Mouse (Mus musculus) stomach, embryonic 14.5 days (tissue): ENCODE measurements at regions not wholly inside any gene's neighbourhood (a gene's known extent, or its start where the extent isn't known, plus 50 kb on each side); places are given as distances from the start of the nearest gene placed in this dataset.

Experiments used
- ATAC-seq: fragments of 200-750 bp; cut with Nextera tagmentation; 2 replicates; pipeline ENCODE4 v1.8.0; 2017; ENCODE audit warnings: low read depth, moderate TSS enrichment; ENCODE audit not compliant: insufficient number of reproducible peaks, insufficient read depth, low FRiP score
- H3K27ac ChIP-seq: fragments of 300-500 bp; sonication (generic); 2 replicates; pipeline ENCODE4 v1.5.1; 2014; ENCODE audit warnings: mild to moderate bottlenecking, low read length, moderate library complexity, mixed read lengths
- H3K27me3 ChIP-seq: fragments of 300-500 bp; sonication (generic); 2 replicates; pipeline ENCODE4 v1.6.1; 2014; ENCODE audit warnings: low read length, control low read depth, mixed read lengths; ENCODE audit not compliant: control insufficient read depth, insufficient read depth
- H3K36me3 ChIP-seq: fragments of 300-500 bp; sonication (generic); 2 replicates; pipeline ENCODE4 v1.6.1; 2014; ENCODE audit warnings: mild to moderate bottlenecking, control low read depth, low read length, moderate library complexity, mixed read lengths; ENCODE audit not compliant: control insufficient read depth, insufficient read depth
- H3K4me1 ChIP-seq: fragments of 300-500 bp; sonication (generic); 2 replicates; pipeline ENCODE4 v1.6.1; 2014; ENCODE audit warnings: low read length, control low read depth, mixed read lengths; ENCODE audit not compliant: control insufficient read depth, insufficient read depth
- H3K4me2 ChIP-seq: fragments of 300-500 bp; sonication (generic); replicated peaks from 2 replicates; pipeline ENCODE4 v1.6.1; 2014; ENCODE audit warnings: low read depth, low read length, control low read depth
- H3K4me3 ChIP-seq: fragments of 300-500 bp; sonication (generic); 2 replicates; pipeline ENCODE4 v1.5.1; 2014; ENCODE audit warnings: low read depth, low read length, control low read depth
- H3K9ac ChIP-seq: fragments of 300-500 bp; sonication (generic); replicated peaks from 2 replicates; pipeline ENCODE4 v1.6.1; 2014; ENCODE audit warnings: low read depth, mild to moderate bottlenecking, control low read depth, low read length, moderate library complexity, mixed read lengths
- H3K9me3 ChIP-seq: fragments of 300-500 bp; sonication (generic); 2 replicates; pipeline ENCODE4 v1.6.1; 2016; ENCODE audit warnings: low read depth, low read length, control low read depth; ENCODE audit not compliant: control insufficient read depth
- WGBS: fragments of 180-500 bp; shearing (Covaris S2); extraction: QIAGEN DNeasy Blood & Tissue Kit; methylation state at CpG from one replicate; pipeline ENCODE4 v1.1.7; 2014; 5-methylcytosine and 5-hydroxymethylcytosine counted together

DNA sequence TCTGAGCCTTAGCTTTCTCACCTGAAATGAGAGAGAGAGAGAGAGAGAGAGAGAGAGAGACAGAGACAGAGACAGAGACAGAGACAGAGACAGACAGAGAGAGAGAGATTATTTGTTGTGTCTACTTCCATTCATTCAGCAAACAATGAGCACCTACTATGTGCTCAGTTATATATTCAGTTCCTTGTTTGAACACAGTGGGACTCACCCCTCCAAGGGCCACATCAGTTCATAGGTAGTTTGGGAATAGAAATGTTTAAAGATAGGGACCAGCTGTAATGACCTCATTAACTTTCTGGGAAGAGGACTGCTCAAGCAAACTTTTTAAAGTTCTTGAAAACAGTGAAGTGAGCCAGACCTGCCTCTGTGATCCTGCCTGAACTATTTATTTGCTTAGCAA lies 107.2 kb downstream of the Ephb3 start:
- Histone ChIP-seq H3K9me3 (no peaks in the 10 kb centered on the region), H3K36me3 (no peaks in the 10 kb centered on the region), H3K4me3 (no peak overlapping the region), H3K27me3 (no peaks in the 10 kb centered on the region), H3K27ac (peak overlapping the region; percentile 94; the same call in 1 of the 2 replicates), H3K4me1 (peaks cover 29% of the 10 kb centered on the region), H3K4me2 (peak overlapping the region; percentile 64; the same call in 1 of the 2 replicates), H3K9ac (no peak overlapping the region)
- ATAC-seq: no peak

DNA sequence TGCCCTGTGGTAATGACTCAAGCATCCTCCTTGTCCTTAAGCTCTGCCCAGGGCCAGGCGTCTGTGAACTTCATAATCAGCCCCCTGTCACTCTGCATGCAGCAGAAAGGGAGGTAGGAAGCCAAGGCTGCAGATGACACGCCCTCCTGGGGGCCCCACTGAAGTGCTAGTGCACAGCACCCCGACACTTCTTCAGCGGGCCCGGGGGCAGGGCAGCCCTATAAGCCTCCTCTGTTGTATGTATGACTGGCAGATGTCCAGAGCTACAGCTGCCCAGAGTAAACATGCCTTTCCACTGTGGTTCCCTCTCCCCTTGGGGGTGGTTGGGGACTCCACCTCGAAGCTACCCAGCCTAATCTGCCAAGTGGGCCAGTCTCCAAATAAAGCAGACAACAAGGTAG lies 107.2 kb upstream of the Vps8 start:
- Histone ChIP-seq H3K27me3 (no peaks in the 10 kb centered on the region), H3K9me3 (no peaks in the 10 kb centered on the region), H3K36me3 (no peaks in the 10 kb centered on the region), H3K4me1 (peaks cover 28% of the 10 kb centered on the region), H3K9ac (no peak overlapping the region), H3K4me2 (no peak overlapping the region), H3K27ac (no peak overlapping the region), H3K4me3 (no peak overlapping the region)
- WGBS: 34% methylated on average over 6 of the region's 6 CpGs
- no peak for ATAC-seq

- H3K4me1 ChIP-seq: peaks cover 31% of the 10 kb centered on the region
- WGBS: 75% methylated on average over 7 of the region's 7 CpGs
- no peak overlapping the region for H3K4me3 ChIP-seq
- H3K9ac ChIP-seq: no peak overlapping the region
- H3K36me3 ChIP-seq: no peaks in the 10 kb centered on the region
- H3K27ac ChIP-seq: 0 out of 2 replicates have a peak overlapping the region, but pooled peaks have one; percentile 7
- no peak for ATAC-seq
- H3K27me3 ChIP-seq: no peaks in the 10 kb centered on the region
- no peaks in the 10 kb centered on the region for H3K9me3 ChIP-seq
- no peak overlapping the region for H3K4me2 ChIP-seq
Measured at GRCm38 (mm10) chr16:21318009-21318639, 104.8 kb upstream of the Vps8 start.

DNA sequence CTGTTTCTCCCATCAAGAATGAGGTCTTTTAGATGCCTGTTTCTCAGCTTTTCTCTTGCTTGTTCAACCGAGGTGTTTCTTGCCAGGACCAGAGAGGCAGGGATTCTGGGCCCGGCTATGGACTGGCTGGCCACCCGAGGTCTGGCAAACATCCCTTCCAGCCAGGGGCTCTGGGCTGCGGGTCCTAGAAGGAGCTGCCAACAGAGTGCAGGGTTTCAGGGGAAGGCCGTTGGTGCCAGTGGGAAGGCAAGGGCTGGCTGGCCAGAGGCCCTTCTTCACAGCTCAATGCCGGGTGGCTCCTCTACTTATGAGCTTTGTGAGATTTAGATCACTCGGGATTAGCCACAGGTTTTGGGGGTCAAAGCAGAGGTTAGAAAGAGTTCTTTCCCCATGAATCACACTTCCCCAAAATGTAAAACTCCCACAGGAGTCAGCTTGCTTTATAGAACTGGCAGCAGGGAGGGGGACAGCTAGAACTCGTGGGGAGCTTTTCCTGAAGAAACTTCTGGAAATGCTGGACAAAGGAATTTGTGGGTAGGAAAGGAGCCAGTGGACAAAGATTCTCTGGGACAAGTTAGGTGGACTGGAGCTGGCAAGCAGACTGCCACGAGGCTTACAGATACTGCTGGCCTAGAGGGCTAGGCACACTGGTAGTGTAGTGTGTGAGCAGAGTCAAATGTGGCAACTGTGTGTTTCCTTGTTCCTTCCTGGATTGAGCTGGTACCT lies 104.1 kb upstream of the Vps8 start:
- WGBS: 68% methylated on average over 9 of the region's 9 CpGs
- no peaks in the 10 kb centered on the region for H3K36me3 ChIP-seq
- ATAC-seq: no peak
- peaks cover 31% of the 10 kb centered on the region for H3K4me1 ChIP-seq
- no peak overlapping the region for H3K4me2 ChIP-seq
- no peaks in the 10 kb centered on the region for H3K9me3 ChIP-seq
- no peak overlapping the region for H3K4me3 ChIP-seq
- 0 out of 2 replicates have a peak overlapping the region, but pooled peaks have one; percentile 7 for H3K27ac ChIP-seq
- no peaks in the 10 kb centered on the region for H3K27me3 ChIP-seq
- no peak overlapping the region for H3K9ac ChIP-seq

GRCm38 (mm10) chr16:21320284-21320683 lies 102.6 kb upstream of the Vps8 start:
- H3K9me3 ChIP-seq: no peaks in the 10 kb centered on the region
- WGBS: 78% methylated on average over 2 of the region's 2 CpGs
- ATAC-seq: no peak
- H3K36me3 ChIP-seq: no peaks in the 10 kb centered on the region
- no peak overlapping the region for H3K27ac ChIP-seq
- H3K9ac ChIP-seq: no peak overlapping the region
- no peaks in the 10 kb centered on the region for H3K27me3 ChIP-seq
- peaks cover 29% of the 10 kb centered on the region for H3K4me1 ChIP-seq
- H3K4me3 ChIP-seq: no peak overlapping the region
- no peak overlapping the region for H3K4me2 ChIP-seq

- no peak overlapping the region; the same call in 1 of the 2 replicates for H3K27ac ChIP-seq
- peaks cover 21% of the 10 kb centered on the region for H3K4me1 ChIP-seq
- no peak for ATAC-seq
- no peaks in the 10 kb centered on the region for H3K9me3 ChIP-seq
- no peaks in the 10 kb centered on the region for H3K36me3 ChIP-seq
- H3K9ac ChIP-seq: no peak overlapping the region
- no peak overlapping the region for H3K4me3 ChIP-seq
- no peaks in the 10 kb centered on the region for H3K27me3 ChIP-seq
- H3K4me2 ChIP-seq: no peak overlapping the region
- WGBS: 45% methylated on average over 18 of the region's 18 CpGs
Measured at GRCm38 (mm10) chr16:21321188-21322070, 101.5 kb upstream of the Vps8 start.

- Histone ChIP-seq H3K36me3 (no peaks in the 10 kb centered on the region), H3K9me3 (no peaks in the 10 kb centered on the region), H3K4me2 (no peak overlapping the region), H3K27ac (peak overlapping the region; percentile 12; the same call in 1 of the 2 replicates), H3K4me1 (peaks cover 18% of the 10 kb centered on the region), H3K27me3 (no peaks in the 10 kb centered on the region), H3K4me3 (no peak overlapping the region), H3K9ac (no peak overlapping the region)
- 43% methylated on average over 10 of the region's 10 CpGs for WGBS
- ATAC-seq: peak; percentile 87
Measured at GRCm38 (mm10) chr16:21322437-21322836, 100.5 kb upstream of the Vps8 start.

- Histone ChIP-seq H3K4me1 (peaks cover 13% of the 10 kb centered on the region), H3K4me2 (no peak overlapping the region), H3K4me3 (no peak overlapping the region), H3K27ac (no peak overlapping the region), H3K9ac (no peak overlapping the region), H3K27me3 (no peaks in the 10 kb centered on the region), H3K36me3 (no peaks in the 10 kb centered on the region), H3K9me3 (no peaks in the 10 kb centered on the region)
- ATAC-seq: no peak
- WGBS: 78% methylated on average over 3 of the region's 3 CpGs
Measured at GRCm38 (mm10) chr16:21323446-21324034, 99.4 kb upstream of the Vps8 start.
